Mouse (Mus musculus): ENCODE data around the gene Dgat2. TPM values are rescaled to one million over a fixed set of nuclear protein-coding genes. Genes with fewer than 3 reads are reported as not detected.

Dgat2 gene
- total RNA-seq, 2 experiments from 2014 or later: 34.5 to 55.3 TPM

- peak; percentile 97 to 99 for DNase-seq (ENCODE audit: low spot score in 2 of 2)
Observed at GRCm38 (mm10) chr7:99140984-99141918, 41.3 kb downstream of the Dgat2 start, which contains the start of gene Uvrag. Gene Uvrag, minus strand, starts transcription at chr7:99141141.

GRCm38 (mm10) chr7:99140511-99140910, 42.0 kb downstream of the Dgat2 start:
- peak in 1 of 2 experiments; percentile 17 for DNase-seq (ENCODE audit: low spot score in 2 of 2)

- DNase-seq (ENCODE audit: low spot score in 2 of 2): no peak
Observed at GRCm38 (mm10) chr7:99139841-99140491, 42.6 kb downstream of the Dgat2 start.

GRCm38 (mm10) chr7:99137541-99137940, 45.0 kb downstream of the Dgat2 start:
- no peak for DNase-seq (ENCODE audit: low spot score in 2 of 2)

GRCm38 (mm10) chr7:99136789-99137188, 45.7 kb downstream of the Dgat2 start:
- DNase-seq (ENCODE audit: low spot score in 2 of 2): no peak

- no peak for DNase-seq (ENCODE audit: low spot score in 2 of 2)
Observed at GRCm38 (mm10) chr7:99133811-99134402, 48.6 kb downstream of the Dgat2 start.

- DNase-seq (ENCODE audit: low spot score in 2 of 2): no peak
Observed at GRCm38 (mm10) chr7:99132597-99132996, 49.9 kb downstream of the Dgat2 start.

GRCm38 (mm10) chr7:99131819-99132353, 50.6 kb downstream of the Dgat2 start:
- no peak for DNase-seq (ENCODE audit: low spot score in 2 of 2)

- no peak for DNase-seq (ENCODE audit: low spot score in 2 of 2)
Observed at GRCm38 (mm10) chr7:99128965-99129364, 53.6 kb downstream of the Dgat2 start.

GRCm38 (mm10) chr7:99128020-99128950, 54.2 kb downstream of the Dgat2 start:
- no peak for DNase-seq (ENCODE audit: low spot score in 2 of 2)

GRCm38 (mm10) chr7:99126057-99126456, 56.5 kb downstream of the Dgat2 start:
- no peak for DNase-seq (ENCODE audit: low spot score in 2 of 2)

- DNase-seq (ENCODE audit: low spot score in 2 of 2): no peak
Observed at GRCm38 (mm10) chr7:99122651-99123050, 59.9 kb downstream of the Dgat2 start.

GRCm38 (mm10) chr7:99120865-99121521, 61.5 kb downstream of the Dgat2 start:
- no peak for DNase-seq (ENCODE audit: low spot score in 2 of 2)

- no peak for DNase-seq (ENCODE audit: low spot score in 2 of 2)
Observed at GRCm38 (mm10) chr7:99120082-99120481, 62.4 kb downstream of the Dgat2 start.

- no peak for DNase-seq (ENCODE audit: low spot score in 2 of 2)
Observed at GRCm38 (mm10) chr7:99116781-99117180, 65.7 kb downstream of the Dgat2 start.

GRCm38 (mm10) chr7:99114006-99114726, 68.4 kb downstream of the Dgat2 start:
- DNase-seq (ENCODE audit: low spot score in 2 of 2): no peak

GRCm38 (mm10) chr7:99107566-99107965, 75.0 kb downstream of the Dgat2 start:
- no peak for DNase-seq (ENCODE audit: low spot score in 2 of 2)

- DNase-seq (ENCODE audit: low spot score in 2 of 2): no peak
Observed at GRCm38 (mm10) chr7:99106714-99107270, 75.7 kb downstream of the Dgat2 start.

Measured in adrenal gland, postnatal 4 days (tissue).